Mouse (Mus musculus) embryo, embryonic 10.5 days (tissue): ENCODE data around the gene Bpnt1.

ENCODE experiments used
- DNase-seq: peaks from one replicate; pipeline ENCODE4 v3.0.0-alpha.2; 2015; ENCODE audit warnings: low spot score

The Bpnt1 gene

DNA sequence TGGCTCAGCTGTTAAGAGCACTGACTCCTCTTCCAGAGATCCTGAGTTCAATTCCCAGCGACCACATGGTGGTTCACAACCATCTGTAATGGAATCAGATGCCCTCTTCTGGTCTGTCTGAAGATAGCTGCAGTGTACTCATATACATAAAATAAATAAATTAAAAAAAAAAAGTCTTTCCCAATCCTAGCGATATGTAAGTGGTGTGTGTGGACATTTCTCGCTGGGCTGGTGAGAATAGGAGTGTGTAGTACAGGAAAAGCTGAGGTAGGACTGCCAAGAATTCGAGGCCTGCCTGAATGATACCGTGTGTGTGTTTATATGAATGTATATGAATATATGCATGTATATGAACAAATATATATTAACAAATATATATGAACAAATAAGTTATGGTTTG, 585 bp upstream of the Bpnt1 start:
- DNase-seq: no peak

DNA sequence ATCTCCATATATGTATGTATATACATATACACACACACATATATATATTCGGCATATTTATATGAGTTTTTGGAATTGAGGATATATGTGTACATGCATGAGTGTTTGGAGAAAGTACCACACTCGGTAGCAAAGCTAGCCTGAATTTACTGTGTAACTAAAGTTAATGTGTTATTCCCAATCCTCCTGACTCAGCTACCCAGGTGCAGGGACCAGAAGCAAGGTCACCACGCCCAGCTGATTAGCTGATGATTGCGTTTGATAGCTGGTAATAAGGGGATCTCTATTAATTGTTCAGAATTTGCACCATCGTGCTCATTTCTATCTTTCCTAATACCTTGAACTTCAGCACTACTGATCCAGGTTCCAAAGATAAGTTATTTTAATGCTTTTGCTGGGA, 1.7 kb downstream of the Bpnt1 start:
- no peak for DNase-seq

DNA sequence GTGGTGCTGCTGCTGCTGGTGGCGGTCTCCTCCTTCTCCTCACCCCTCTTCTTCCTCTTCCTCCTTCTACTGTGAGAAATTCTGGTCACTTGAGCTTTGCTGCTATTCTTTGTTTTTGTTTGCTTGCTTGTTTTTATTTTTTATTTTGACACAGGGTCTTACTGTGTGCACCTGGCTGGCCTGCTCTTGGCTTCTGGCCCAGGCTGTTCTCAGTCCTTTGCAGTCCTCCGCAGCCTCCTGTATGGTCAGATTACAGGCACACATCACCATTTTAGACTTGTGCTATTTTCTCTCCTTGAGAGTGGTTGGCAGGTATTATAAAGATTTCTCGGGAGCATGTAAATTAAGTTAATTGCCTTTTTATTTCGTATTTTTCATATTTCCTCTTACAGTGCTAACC, 2.2 kb downstream of the Bpnt1 start:
- DNase-seq: no peak

DNA sequence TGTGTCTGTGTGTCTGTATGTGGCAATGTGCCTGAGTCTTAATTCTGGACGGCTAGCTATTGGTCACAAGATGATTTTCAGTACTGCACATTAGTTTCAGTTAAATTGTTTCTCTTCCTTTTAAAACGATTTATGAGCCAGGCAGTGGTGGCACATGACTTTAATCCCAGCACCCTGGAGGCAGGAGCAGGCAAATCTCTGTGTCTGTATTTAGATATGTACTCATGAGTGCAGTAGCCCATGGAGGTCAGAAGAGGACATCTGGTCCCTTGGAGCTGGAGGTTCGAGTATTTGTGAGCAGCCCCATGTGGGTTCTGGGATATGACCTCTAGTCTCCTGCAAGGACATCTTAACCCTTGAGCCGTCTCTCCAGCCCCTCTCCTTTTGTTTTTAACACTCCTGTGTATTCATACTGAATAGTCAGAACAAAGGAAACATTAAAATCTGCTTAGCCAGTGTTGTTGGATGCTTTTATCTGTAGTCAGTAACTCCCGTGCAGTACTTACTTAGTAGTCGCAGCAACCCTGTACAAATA, 3.3 kb downstream of the Bpnt1 start:
- no peak for DNase-seq

DNA sequence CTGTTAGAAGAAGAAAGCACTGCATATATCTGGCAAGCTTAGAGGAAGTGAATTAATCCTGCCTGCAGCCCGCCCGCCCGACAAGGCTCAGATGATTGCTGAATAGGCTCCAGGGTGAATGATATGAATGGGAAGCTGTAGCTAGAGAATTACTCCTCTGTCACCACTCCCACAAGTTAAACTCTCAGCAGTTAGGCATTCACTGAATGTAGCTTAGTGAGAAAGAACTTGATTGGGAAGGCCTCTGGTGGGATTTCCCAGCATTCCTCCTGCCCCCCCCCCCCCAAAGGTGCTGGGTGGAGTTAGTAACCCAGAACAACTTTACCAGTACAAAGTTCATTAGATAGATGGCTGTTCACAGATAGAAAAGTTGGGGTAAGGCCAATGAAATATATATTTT, 4.6 kb downstream of the Bpnt1 start:
- no peak for DNase-seq

DNA sequence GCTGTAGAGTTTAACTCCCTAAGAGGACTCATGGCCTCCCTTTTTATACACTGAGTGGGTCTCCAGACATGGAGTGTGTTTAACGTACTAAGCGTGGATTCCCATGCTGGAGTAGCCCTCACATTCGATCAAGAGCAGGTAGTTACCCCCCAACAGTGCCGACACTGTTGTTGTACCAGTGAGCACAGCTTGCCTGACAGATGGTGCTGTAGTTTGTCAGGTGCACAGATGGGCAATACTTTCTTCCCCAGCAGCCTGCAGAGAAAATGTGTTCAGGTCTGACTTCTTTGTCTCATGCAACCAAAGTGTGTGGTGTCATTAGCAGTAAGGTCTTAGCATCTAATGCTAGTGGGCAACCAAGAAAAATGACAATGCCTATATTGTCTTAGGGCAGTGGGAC, 10.5 kb downstream of the Bpnt1 start:
- DNase-seq: no peak

DNA sequence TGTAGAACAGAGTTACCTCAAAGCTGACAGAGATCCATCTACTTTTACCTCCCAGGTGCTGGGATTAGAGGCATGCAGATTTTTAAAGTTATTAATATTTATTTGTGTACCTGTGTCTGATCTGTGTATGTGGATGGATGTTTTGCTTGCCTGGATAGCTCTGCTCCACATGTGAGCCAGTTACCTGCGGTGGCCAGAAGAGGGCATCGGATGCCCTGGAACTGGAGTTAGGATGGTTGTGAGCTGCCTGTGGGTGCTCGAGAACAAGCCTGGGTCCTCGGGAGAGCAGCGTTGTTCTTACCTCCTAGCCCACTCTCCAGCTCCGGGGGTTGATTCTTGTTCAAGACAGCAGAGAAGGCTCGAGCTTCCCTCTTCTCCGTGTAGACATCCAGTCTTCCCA, 11.5 kb downstream of the Bpnt1 start:
- DNase-seq: no peak

DNA sequence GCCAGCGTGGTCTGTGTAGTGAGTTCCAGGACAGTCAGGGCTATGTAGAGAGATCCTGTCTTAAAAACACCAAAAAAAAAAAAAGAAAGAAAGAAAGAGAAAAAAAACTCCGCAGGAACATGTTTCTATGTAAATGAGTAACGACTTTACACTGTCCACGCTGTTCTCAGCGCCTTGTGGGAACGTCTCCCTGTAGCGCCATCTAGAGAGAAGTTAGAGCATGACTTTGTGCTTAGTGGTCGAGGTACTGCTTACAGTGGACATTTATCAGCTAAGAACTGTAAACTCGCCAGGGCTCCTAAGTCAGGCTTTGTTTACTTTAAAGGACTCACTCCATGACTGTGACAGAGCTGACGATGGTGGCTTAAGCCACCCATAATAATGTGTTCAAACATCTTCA, 14.2 kb downstream of the Bpnt1 start:
- DNase-seq: no peak

DNA sequence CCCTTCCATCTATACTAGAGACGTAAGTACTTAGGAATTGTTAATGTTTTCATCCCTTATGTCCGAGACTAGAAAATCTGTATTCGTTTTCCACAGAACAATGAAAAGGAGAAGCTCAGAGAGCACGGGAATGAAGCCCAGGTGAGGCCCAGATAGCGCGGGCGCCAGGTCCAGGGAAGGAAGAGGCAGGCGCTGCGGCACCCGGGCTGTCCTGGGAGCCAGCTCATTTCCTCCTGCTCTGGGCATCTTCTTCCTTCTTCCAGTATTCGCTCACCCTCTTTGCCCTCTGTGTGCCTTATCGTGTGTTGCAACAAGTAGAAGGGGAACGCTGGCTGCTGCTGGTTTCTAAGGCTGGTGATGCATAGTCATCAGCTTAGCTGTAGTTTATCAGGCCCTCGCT, 17.8 kb downstream of the Bpnt1 start:
- no peak for DNase-seq

DNA sequence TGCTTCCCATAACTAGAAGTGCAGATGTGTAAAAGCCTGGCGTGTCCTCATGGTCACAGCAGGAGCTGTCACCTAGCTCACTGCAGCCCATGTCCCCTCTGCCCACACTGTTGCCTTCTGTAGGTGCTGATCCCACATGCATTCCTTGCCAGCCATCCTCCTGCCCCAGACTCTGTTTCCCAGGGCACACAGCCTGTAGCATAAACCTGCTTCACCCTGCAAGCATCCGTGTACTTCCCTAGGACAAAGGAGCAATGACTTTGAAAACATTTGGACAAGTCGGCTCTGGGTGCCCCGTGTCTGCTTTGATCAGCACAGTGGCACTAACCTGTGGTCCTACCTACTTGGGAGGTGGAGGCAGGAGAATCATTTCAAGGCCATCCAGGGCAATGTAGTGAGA, 18.7 kb downstream of the Bpnt1 start:
- no peak for DNase-seq

DNA sequence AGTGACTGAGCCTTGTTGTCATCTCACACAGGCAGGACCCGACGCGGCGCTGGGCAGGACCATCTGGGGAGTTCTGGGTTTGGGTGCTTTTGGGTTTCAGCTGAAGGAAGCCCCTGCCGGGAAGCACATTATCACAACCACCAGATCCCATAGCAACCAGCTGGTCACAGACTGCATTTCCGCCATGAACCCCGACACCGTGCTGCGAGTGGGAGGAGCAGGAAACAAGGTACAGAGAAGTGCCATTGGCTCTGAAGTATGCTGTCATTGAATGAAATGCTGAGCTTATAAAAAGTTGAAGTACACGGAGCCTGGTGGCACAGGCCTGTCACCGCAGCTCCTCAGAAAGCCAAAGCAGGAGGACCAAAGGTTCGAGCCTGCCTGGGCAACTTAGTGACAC, 20.2 kb downstream of the Bpnt1 start:
- DNase-seq: no peak

DNA sequence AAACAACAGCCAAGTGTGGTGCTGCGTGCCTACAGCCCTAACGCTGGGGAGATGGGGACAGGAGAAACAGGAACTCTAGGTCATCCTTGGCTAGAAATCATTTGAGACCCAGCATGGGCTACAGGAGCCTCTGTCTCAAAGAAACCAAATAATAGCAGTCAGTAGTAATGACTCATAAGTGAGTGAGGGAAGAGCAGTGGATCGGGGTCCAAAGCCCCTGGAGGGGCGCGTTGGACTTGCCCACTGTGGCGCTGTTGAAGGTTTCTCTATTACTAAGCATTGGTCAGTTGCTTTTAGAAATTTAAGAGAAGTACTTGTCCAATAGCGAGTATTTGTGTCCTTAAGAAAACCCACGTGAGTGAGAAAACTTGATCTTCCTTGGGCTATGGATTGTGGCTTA, 21.4 kb downstream of the Bpnt1 start:
- no peak for DNase-seq

DNA sequence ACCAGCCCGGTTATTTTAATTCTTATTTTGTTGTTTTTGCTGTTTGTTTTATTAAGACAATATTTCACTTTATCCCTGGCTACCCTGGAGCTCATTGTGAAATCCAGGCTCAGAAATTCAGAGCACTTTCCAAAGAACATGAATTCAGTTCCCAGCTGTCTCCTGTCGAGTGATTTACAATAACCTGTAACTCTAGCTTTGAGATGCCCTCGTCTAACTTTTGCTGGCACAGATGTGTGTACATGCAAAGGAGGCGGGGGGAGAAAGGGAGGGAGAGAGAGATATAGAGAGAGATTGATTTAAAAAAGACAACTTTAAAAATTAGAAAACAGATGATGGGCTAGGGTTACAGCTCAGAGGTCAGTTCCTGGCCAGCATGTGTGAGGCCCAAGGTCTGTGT, 22.8 kb downstream of the Bpnt1 start:
- no peak for DNase-seq

DNA sequence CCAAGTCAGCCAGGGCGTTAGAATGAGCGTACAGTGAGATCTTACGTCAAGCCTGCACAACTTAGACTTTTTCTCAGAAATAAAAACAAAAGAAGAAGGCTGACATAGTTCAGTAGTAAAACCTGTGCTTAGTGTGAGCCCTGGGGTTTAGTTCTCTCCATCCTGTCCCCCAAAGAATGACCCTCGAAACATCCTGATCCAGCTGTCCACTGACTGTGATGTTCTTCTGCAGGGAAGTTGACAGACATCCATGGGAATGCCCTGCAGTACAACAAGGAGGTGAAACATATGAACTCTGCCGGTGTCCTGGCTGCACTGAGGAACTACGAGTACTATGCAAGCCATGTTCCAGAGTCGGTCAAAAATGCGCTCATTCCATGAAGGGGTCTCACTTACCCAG, 24.3 kb downstream of the Bpnt1 start:
- no peak for DNase-seq

DNA sequence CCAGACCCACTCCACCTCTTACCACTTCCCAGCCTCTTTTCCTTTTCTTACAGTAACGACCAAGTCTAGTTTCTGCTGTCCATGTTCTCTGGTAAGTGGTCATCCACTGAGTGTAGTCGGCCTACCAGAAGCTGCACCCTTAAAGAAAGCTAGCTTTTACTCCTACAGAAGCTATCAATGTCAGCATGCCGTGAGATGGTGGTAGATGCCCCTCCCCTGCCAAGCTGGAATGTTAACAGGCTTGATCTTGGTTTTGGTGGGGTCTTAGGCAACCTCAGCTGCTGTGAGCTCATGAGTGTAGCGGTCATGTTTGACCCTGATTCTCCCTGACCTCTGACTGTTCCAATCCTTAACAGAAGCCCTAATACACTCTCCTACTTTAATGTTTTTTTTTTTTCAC, 26.3 kb downstream of the Bpnt1 start:
- no peak for DNase-seq

DNA sequence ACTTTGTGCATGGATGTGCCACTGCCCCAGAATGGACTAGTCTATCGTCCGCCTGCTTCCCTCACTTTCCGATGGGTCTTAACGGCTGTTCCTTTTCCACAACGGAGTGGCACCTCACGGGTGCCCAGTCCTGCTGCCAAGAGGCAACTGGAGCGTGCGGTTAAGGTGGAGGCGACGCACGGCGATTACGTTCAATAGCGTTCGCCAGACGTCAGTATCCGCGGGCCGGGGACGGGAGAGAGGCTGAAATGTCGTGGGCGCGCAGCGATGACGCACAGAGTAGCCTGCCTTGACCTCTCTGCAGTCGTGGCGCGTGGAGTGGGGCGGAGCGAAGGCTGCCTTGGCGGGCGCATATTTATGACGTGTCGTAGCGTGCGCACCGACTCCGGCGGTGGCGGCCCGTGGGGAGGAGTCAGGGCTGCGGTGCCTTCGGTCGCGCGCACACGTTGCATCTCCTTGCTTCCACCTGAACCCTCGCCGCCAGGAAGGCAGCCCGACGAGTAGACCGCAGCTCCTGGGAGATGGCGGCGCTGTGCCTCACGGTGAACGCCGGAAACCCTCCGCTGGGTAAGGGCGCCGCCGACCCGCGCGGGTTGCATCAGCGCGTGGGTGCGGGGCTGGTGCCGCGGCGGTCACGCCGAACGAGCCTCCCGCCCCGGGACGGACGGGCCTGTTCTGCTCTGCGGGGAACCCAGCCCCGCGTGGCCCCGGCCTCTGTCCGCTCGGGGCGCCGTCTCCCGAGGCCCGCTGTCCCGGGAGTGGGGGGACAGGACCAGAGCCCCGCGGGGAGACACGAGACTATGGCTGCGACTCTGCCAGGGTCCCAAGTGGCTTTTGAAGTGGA, 30.9 kb downstream of the Bpnt1 start, which contains the start of gene Eprs:
TSS of gene Eprs (plus strand) at position 368 of the 844 bp plus-strand sequence.
- DNase-seq: peak; percentile 99

DNA sequence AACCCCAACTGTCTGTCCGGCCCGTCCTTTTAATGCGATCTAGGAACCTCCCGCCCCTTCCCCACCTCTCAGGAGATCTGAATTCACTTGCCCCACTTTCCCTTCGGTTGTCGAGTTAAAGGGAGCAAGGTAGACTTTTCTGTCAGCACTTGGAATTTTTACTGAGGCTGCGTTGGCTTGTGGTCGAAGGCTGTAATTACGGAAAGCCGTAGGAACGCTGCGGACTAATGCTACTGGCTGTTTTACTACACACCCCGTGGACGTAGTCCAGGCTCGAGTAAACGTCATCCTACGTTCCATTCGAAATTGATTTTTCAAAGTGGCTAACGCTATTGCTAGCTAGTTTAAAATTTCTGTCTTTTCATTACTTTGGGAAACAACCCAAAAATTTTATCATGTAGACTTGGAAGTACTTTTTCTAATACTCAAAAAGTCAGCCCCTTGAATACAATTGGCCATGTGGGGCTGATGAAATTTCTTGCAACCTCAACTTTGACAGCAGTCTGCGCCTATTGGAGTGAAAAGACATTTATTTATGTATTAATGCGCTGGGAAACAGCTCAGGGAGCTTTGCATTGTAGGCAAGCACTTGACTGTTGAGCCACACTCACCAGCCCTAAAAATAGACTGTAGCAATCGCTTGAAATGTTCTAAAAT, 31.7 kb downstream of the Bpnt1 start:
- peak; percentile 77 for DNase-seq

DNA sequence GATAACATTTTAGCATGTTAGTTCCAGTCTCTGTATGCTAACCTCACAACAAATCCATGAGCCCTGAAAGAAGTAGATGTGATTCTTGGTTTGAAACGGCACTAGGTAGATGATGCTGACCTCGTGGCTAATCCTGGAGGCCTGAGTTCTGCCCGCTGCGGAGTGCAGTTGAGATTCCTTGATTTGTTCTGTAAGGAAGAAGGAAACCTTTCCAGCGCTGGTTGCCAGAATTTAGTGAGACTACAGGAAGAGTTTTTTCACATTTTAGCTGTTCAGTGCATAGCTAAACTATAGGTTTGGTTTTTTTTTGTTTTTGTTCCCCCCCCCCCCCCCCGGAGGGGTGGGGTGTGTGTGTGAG, 32.2 kb downstream of the Bpnt1 start:
- DNase-seq: peak; percentile 18

DNA sequence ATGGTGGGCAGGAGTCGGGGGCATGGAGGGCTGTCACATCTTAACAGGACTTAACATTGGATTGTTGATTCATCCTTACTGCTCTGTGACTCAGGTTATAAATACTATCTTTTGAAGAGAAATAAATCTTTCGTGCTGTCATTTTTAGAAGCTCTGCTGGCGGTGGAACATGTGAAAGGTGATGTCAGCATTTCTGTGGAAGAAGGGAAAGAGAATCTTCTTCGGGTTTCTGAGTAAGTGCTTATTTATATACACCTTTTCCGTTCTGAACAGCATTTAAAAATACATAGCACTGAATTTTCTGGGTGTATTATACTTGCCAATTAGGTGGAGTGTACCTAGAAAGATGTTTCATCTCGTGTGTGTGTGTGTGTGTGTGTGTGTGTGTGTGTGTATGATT, 35.4 kb downstream of the Bpnt1 start:
- no peak for DNase-seq

DNA sequence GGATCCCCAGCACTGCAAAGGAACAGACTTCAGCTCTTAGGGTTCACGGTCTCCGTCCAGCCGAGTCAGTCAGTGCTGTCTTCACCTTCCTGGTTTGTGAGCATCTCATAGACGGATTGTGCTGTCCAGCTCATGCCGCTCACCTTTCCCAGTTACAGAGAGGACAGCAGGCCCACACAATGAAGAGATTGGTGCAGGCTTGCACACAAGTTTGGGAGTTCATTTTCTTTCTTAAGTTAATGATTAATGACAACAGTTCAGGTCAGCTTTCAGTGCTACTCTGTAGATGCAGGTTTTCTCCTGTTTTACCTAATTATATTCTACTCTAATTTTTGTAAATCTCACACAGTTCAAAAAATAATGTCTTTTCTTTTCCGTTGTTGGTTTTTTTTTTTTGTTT, 38.0 kb downstream of the Bpnt1 start:
- DNase-seq: no peak

DNA sequence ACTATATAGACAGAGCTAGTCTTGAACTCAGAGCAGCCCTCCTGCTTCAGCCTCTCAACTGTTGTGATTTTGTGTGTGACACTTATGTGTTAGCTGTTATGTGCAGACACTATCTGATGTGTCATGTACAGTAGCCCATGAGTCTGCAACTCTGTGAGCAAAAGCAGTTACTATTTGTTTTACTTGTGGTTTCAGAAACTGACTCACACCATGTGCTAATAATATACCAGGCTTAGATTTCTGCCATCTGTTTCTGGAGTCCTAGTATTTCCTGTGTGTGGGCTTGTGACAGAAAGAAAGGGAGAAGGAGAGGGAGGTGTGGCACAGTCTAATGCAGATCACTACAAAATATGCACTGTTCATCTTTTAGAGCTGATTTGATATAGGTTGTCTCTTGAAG, 44.4 kb downstream of the Bpnt1 start:
- DNase-seq: no peak

DNA sequence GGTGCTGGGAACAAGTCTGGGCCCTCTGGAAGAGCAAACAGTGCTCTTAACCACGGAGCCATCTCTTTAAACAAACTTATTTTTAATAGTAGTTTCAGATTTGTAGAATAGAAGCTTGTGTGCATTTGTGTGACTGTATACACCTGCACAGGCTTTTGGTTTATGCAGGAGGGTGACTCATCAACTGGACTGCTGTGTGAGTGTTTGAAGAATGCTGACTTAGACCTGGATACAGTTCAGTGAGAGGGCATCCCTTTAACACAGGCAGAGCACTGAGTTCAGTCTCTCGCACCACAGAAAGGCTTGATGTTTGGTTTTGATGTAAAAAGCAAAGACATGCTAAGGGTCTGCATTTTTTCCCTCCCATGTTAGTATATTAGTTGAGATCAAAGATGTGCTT, 45.5 kb downstream of the Bpnt1 start:
- DNase-seq: no peak

DNA sequence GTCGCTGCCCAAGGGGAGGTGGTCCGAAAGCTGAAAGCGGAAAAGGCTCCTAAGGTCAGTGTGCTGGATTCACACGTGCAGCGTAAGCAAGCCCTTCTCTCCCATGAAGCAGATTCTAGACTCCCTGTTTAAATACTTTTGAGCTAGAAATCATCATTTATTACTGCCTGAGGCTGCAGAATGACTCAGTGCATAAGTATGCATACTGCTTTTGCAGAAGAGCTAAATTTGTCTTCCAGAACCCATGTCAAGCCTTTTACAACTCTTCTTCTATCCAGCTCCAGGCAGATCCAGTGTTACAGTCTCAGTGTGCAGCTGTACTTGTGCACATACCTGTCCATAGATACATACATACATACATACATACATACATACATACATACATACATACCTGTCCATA, 69.7 kb downstream of the Bpnt1 start:
- no peak for DNase-seq

DNA sequence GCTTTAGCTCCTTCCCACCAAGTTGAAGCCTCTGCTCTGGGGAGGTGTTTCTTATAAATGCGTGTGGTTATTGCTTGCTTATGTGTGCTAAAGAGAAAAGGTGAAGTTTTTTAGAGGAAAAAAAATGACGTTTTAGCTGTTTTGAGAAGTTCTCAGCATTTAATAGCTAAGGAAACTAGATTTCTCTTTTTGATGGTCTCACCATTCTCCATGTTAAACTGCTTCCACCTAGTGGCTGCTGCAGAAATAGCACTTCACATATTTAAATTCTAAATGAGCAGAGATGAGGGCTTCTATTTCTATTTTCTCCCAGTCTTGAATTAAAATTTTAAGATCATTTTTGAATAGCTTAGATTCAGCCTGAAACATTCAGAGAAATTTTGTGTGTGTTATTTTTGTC, 72.1 kb downstream of the Bpnt1 start:
- DNase-seq: peak; percentile 70
